Mouse (Mus musculus) liver, adult 2 months (tissue): ENCODE measurements at regions not wholly inside any gene's neighbourhood (a gene's known extent, or its start where the extent isn't known, plus 50 kb on each side); places are given as distances from the start of the nearest gene placed in this dataset.
"Not testable (repeated sequence)": the region's sequence is repeated elsewhere in the genome, so short reads cannot be mapped to it uniquely, and the experiment has no call there.

Experiments
- DNase-seq: peaks from one replicate; pipeline ENCODE4 v3.0.0-alpha.2; 2011; ENCODE audit warnings: low read depth, low spot score; ENCODE audit errors: extremely low read depth
- H3K27ac ChIP-seq: fragments of 200-500 bp; replicated peaks from 2 replicates; pipeline ENCODE4 v1.5.1; 2012; ENCODE audit warnings: low read depth, mild to moderate bottlenecking, control low read depth, inconsistent platforms, low read length; ENCODE audit not compliant: insufficient read depth
- H3K27me3 ChIP-seq: fragments of 200-500 bp; 2 replicates; pipeline ENCODE4 v1.6.1; 2012; ENCODE audit warnings: mild to moderate bottlenecking, moderate library complexity, low read length, inconsistent platforms; ENCODE audit not compliant: control insufficient read depth, insufficient read depth
- H3K36me3 ChIP-seq: fragments of 200-500 bp; 2 replicates; pipeline ENCODE4 v1.6.1; 2012; ENCODE audit warnings: low read length, inconsistent platforms; ENCODE audit not compliant: control insufficient read depth, insufficient read depth
- H3K4me1 ChIP-seq: fragments of 200-500 bp; 2 replicates; pipeline ENCODE4 v1.6.1; 2011; ENCODE audit warnings: low read length; ENCODE audit not compliant: control insufficient read depth, insufficient read depth
- H3K4me3 ChIP-seq: fragments of 200-500 bp; 2 replicates; pipeline ENCODE4 v1.5.1; 2011; ENCODE audit warnings: low read depth, mild to moderate bottlenecking, control low read depth, low read length, moderate library complexity; ENCODE audit not compliant: insufficient read depth
- H3K79me2 ChIP-seq: fragments of 200-500 bp; 2 replicates; pipeline ENCODE4 v1.6.1; 2012; ENCODE audit warnings: inconsistent platforms, mild to moderate bottlenecking, low read length, moderate library complexity; ENCODE audit not compliant: control insufficient read depth, insufficient read depth
- H3K9ac ChIP-seq: fragments of 200-500 bp; 2 replicates; pipeline ENCODE4 v1.6.1; 2012; ENCODE audit warnings: low read depth, mild to moderate bottlenecking, control low read depth, inconsistent platforms, low read length
- CTCF ChIP-seq: fragments of 200-500 bp; IDR thresholded peaks from 2 replicates; pipeline ENCODE4 v1.5.1; 2011; ENCODE audit warnings: low read depth, low read length, control low read depth
- POLR2A ChIP-seq: fragments of 200-500 bp; IDR thresholded peaks from 2 replicates; pipeline ENCODE4 v1.6.1; 2011; ENCODE audit warnings: low read length, control low read depth; ENCODE audit not compliant: insufficient read depth; ENCODE audit errors: extremely low read depth
- WGBS: fragments of 180-500 bp; shearing (Covaris S2); methylation state at CpG from one replicate; pipeline ENCODE4 v1.1.7; 2018; 5-methylcytosine and 5-hydroxymethylcytosine counted together

DNA sequence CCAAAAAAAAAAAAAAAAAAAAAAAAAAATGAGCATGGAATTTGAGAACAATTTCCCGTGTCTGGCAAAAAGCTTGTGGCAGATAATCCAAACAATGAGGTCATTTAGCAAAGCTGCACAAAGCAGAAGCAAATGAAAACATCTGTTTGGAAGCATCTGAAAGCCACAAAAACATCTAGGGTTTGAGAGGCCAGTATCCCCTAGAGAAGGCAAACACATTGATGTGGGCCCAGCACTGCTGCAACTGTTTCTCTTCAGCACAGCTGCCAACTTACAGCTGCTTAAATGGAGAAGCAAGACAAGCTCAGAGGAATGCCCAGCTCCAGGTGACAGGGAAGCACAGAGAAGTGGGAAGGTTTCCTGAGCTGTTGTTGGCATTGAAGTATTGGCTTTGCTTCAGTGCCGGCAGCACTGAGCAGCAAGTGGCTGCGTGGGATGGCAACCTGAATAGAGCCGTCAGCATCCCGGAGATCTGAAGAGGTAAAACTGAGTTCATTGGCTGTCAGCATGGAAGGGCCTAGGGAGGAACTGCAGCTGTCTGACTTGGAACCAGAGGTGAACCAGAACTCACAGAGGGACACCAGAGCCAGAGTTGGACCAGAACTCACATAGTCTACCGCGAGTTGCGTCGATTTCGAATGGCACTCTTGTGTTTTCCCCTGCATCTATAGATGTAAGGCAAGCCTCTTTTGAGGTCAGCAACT is 193.8 kb upstream of the Gm17728 start:
- TF ChIP-seq CTCF (no peak), POLR2A (no peak)
- Histone ChIP-seq H3K27ac (no peak overlapping the region), H3K79me2 (no peaks in the 10 kb centered on the region), H3K9ac (no peak overlapping the region), H3K4me1 (no peaks in the 10 kb centered on the region), H3K36me3 (no peaks in the 10 kb centered on the region), H3K27me3 (no peaks in the 10 kb centered on the region), H3K4me3 (no peak overlapping the region)
- no peak for DNase-seq
- WGBS = 80% methylated on average over 10 of the region's 10 CpGs

DNA sequence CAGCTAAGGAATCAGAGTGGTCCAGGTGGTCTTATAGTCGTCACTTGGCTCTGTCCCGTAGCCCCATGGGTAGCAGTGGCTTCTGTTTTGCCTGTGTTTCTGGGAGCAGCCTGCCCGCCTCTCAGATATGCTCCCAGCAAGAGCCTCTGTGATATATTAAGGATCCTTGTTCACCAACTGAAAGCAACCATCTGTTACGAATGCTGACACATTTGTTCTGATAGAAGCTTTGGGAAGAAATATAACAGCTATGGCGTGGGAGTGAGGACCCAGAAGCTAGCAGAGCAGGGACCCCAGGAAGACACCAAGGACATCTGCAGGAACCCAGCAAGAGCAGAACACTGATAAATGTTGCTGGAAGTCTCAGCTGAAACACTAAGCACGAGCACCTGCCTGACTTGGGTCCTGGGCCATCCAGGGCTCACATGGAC is 186.7 kb upstream of the Gm17728 start:
- H3K27ac ChIP-seq = no peak overlapping the region
- WGBS = 67% methylated on average over 6 of the region's 6 CpGs
- TF ChIP-seq CTCF = no peak
- TF ChIP-seq POLR2A = no peak
- H3K4me3 ChIP-seq = no peak overlapping the region
- no peaks in the 10 kb centered on the region for H3K79me2 ChIP-seq
- H3K27me3 ChIP-seq = 0 out of 2 replicates have a peak, but pooled peaks cover 3% of the 10 kb centered on the region
- H3K9ac ChIP-seq = no peak overlapping the region
- no peaks in the 10 kb centered on the region for H3K4me1 ChIP-seq
- DNase-seq = no peak
- H3K36me3 ChIP-seq = no peaks in the 10 kb centered on the region

GRCm38 (mm10) chr17:9258646-9259170 is 163.2 kb upstream of the Gm17728 start:
- WGBS = 69% methylated on average over 5 of the region's 5 CpGs
- DNase-seq = no peak
- no peaks in the 10 kb centered on the region for H3K27me3 ChIP-seq
- H3K4me3 ChIP-seq = no peak overlapping the region
- no peak overlapping the region for H3K27ac ChIP-seq
- H3K36me3 ChIP-seq = no peaks in the 10 kb centered on the region
- TF ChIP-seq CTCF = no peak
- no peak for TF ChIP-seq POLR2A
- H3K4me1 ChIP-seq = no peaks in the 10 kb centered on the region
- H3K79me2 ChIP-seq = no peaks in the 10 kb centered on the region
- H3K9ac ChIP-seq = no peak overlapping the region

DNA sequence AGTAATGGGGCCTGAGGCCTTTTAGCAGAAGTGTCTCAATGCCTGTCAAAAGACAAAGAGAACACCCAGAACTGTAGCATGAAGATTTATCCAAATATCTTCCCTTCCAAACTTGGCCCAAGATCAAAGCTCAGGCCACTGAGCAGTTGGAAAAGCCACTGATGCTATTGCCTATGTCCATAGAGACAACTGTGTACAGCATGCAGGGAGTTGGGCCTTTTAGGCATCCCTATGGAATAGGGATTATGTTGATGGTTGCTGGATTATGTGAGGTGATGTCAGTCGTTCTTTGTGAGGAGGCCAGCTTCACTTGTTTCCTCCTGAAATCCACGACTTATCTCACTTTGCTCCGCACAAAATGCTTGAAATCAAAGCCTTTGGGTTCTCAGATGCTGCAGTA is 153.1 kb upstream of the Gm17728 start:
- 59% methylated on average over 3 of the region's 3 CpGs for WGBS
- H3K36me3 ChIP-seq = no peaks in the 10 kb centered on the region
- H3K4me1 ChIP-seq = no peaks in the 10 kb centered on the region
- H3K27me3 ChIP-seq = no peaks in the 10 kb centered on the region; the same call in 1 of the 2 replicates
- TF ChIP-seq POLR2A (no peak), CTCF (no peak)
- no peak overlapping the region for H3K4me3 ChIP-seq
- H3K27ac ChIP-seq = no peak overlapping the region
- no peaks in the 10 kb centered on the region for H3K79me2 ChIP-seq
- no peak overlapping the region for H3K9ac ChIP-seq
- DNase-seq = no peak

DNA sequence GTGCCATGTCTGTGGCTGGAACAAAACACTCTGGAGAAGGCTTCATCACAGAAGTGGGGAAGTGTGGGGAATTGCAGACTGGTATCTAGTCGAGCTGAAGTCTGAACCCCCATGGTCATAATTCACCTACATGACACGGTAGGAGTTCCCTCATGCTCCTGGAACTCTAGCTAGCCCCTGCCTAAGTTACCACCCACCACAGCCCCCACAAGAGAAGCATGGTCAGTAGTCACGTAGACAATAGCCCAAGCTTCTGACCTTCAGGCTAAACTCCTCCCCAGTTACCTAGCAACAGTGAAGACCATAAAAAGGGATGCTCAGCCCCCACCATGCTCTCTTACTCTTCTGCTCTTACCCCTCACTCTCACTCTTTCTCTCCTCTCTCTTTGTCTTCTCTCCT is 143.8 kb upstream of the Gm17728 start:
- H3K36me3 ChIP-seq, H3K4me3 ChIP-seq, H3K79me2 ChIP-seq, DNase-seq, H3K27ac ChIP-seq, H3K9ac ChIP-seq, H3K27me3 ChIP-seq, H3K4me1 ChIP-seq: not testable (repeated sequence)
- 65% methylated on average over 3 of the region's 3 CpGs for WGBS

GRCm38 (mm10) chr17:9279481-9279880 is 142.4 kb upstream of the Gm17728 start:
- H3K27me3 ChIP-seq = no peaks in the 10 kb centered on the region
- TF ChIP-seq CTCF (no peak), POLR2A (no peak)
- no peaks in the 10 kb centered on the region for H3K79me2 ChIP-seq
- no peak for DNase-seq
- H3K27ac ChIP-seq = no peak overlapping the region
- H3K4me1 ChIP-seq = no peaks in the 10 kb centered on the region
- H3K9ac ChIP-seq = no peak overlapping the region
- no peak overlapping the region for H3K4me3 ChIP-seq
- WGBS = 86% methylated on average over 7 of the region's 7 CpGs
- no peaks in the 10 kb centered on the region for H3K36me3 ChIP-seq
